ENCODE assay signal across 9 mouse cellular contexts in genomic region chr16:20480115-20480514, GRCm38 (mm10). TPM values are rescaled to one million over a fixed set of nuclear protein-coding genes. Genes with fewer than 3 reads are reported as not detected.
DNase-seq lines count a peak whose midpoint lies in the region; ATAC-seq lines count a peak whose summit lies in the region.
"Had no signal": no experiment of that assay in that cellular context is flagged by ENCODE, and none has a peak within 500 bp of the region (broad histone marks: within the 10 kb centered on the region; RNA-seq: fewer than 3 reads in every experiment).

No protein-coding gene starts in this region.

- no peak overlapping the region for H3K27ac ChIP-seq in midbrain, embryonic 14.5 days (replicated peaks; ENCODE audit: low read depth, low read length)
- no peak overlapping the region for H3K27ac ChIP-seq in midbrain, embryonic 16.5 days (ENCODE audit: low read length)
- no peak overlapping the region for H3K27ac ChIP-seq in hindbrain, embryonic 13.5 days

- no peak overlapping the region for H3K4me2 ChIP-seq in midbrain, embryonic 14.5 days (ENCODE audit: low read length)
- no peak overlapping the region for H3K4me2 ChIP-seq in midbrain, embryonic 16.5 days (ENCODE audit: low read length)
- no peak overlapping the region for H3K4me2 ChIP-seq in hindbrain, embryonic 13.5 days

- H3K9ac ChIP-seq in midbrain, embryonic 14.5 days (replicated peaks; ENCODE audit: low read length): no peak overlapping the region
- H3K9ac ChIP-seq in midbrain, embryonic 16.5 days (ENCODE audit: low read depth, low read length): no peak overlapping the region
- H3K9ac ChIP-seq in hindbrain, embryonic 13.5 days: no peak overlapping the region

- no peaks in the 10 kb centered on the region for H3K4me1 ChIP-seq in midbrain, embryonic 14.5 days (ENCODE audit: control insufficient read depth, insufficient read depth, low read length)
- no peaks in the 10 kb centered on the region for H3K4me1 ChIP-seq in midbrain, embryonic 16.5 days (ENCODE audit: control insufficient read depth, insufficient read depth, low read length)
- H3K4me1 ChIP-seq in hindbrain, embryonic 13.5 days (replicated peaks): peaks cover 4% of the 10 kb centered on the region; the same call in 1 of the 2 replicates

- peak; percentile 56 for DNase-seq in embryo, embryonic 10 days (ENCODE audit: low spot score)
- DNase-seq in embryo, embryonic 9.5 days (ENCODE audit: extremely low spot score): no peak
- DNase-seq in midbrain, embryonic 14.5 days: peak; percentile 69
- peak; percentile 59 for DNase-seq in kidney, postnatal 36 days
- DNase-seq in Muller cell, postnatal 12 days (ENCODE audit: inconsistent ontology term): no peak
- DNase-seq in layer of hippocampus, postnatal 36 days: no peak

- no peak; the same call in 1 of the 2 replicates for ATAC-seq in midbrain, embryonic 14.5 days (ENCODE audit: low FRiP score, low TSS enrichment)
- ATAC-seq in midbrain, embryonic 16.5 days: no peak
- no peak for ATAC-seq in hindbrain, embryonic 13.5 days (ENCODE audit: low FRiP score)

- no peaks in the 10 kb centered on the region for H3K9me3 ChIP-seq in midbrain, embryonic 14.5 days (ENCODE audit: control insufficient read depth, low read length)
- no peaks in the 10 kb centered on the region for H3K9me3 ChIP-seq in midbrain, embryonic 16.5 days (replicated peaks; ENCODE audit: control insufficient read depth, low read length, poor library complexity, severe bottlenecking)
- H3K9me3 ChIP-seq in hindbrain, embryonic 13.5 days: no peaks in the 10 kb centered on the region

- no peaks in the 10 kb centered on the region for H3K36me3 ChIP-seq in midbrain, embryonic 14.5 days (ENCODE audit: control insufficient read depth, insufficient read depth, low read length)
- no peaks in the 10 kb centered on the region for H3K36me3 ChIP-seq in midbrain, embryonic 16.5 days (ENCODE audit: control insufficient read depth, insufficient read depth, low read length)
- H3K36me3 ChIP-seq in hindbrain, embryonic 13.5 days: no peaks in the 10 kb centered on the region

- 29% methylated on average over 3 of the region's 3 CpGs for WGBS in midbrain, embryonic 14.5 days
- 27% methylated on average over 3 of the region's 3 CpGs for WGBS in midbrain, embryonic 16.5 days
- 35% methylated on average over 3 of the region's 3 CpGs for WGBS in hindbrain, embryonic 13.5 days

- H3K4me3 ChIP-seq in midbrain, embryonic 14.5 days (replicated peaks; ENCODE audit: low read depth, low read length): no peak overlapping the region
- H3K4me3 ChIP-seq in midbrain, embryonic 16.5 days (ENCODE audit: low read depth, low read length): no peak overlapping the region
- H3K4me3 ChIP-seq in hindbrain, embryonic 13.5 days: no peak overlapping the region
- H3K4me3 ChIP-seq: megakaryocyte, embryonic 14.5 days had no signal

- H3K27me3 ChIP-seq in midbrain, embryonic 14.5 days (ENCODE audit: control insufficient read depth, insufficient read depth, low read length): no peaks in the 10 kb centered on the region
- H3K27me3 ChIP-seq in midbrain, embryonic 16.5 days (ENCODE audit: control insufficient read depth, insufficient read depth, low read depth, low read length): no peaks in the 10 kb centered on the region
- H3K27me3 ChIP-seq in hindbrain, embryonic 13.5 days: no peaks in the 10 kb centered on the region

RNA-seq across cellular contexts. Expression of gene Eif2b5, which starts 18.5 kb away (rescaled TPM):
- polyA plus RNA-seq in midbrain, embryonic 14.5 days (2014; fragmentation: Nextera tagmentation; extraction: Ambion mirVana): 65.8 and 97.4 TPM in 2 replicates
- 95.0 and 97.1 TPM in 2 replicates for polyA plus RNA-seq in midbrain, embryonic 16.5 days (2015; fragmentation: Nextera tagmentation; extraction: Ambion mirVana)
- total RNA-seq in layer of hippocampus, postnatal 36 days (2021): 10 to 100 TPM; 49.7 to 50.1 TPM
- 99.5 and 100 TPM in 2 replicates for polyA plus RNA-seq in hindbrain, embryonic 13.5 days (2015; fragmentation: Nextera tagmentation; extraction: Ambion mirVana)

RNA-seq across cellular contexts. Expression of gene Dvl3, which starts 36.7 kb away (rescaled TPM):
- 35.8 and 40.2 TPM in 2 replicates for polyA plus RNA-seq in midbrain, embryonic 14.5 days (2014; fragmentation: Nextera tagmentation; extraction: Ambion mirVana)
- 36.2 and 38.0 TPM in 2 replicates for polyA plus RNA-seq in midbrain, embryonic 16.5 days (2015; fragmentation: Nextera tagmentation; extraction: Ambion mirVana)
- 10 to 100 TPM; 57.1 to 64.4 TPM for total RNA-seq in layer of hippocampus, postnatal 36 days (2021)
- polyA plus RNA-seq in hindbrain, embryonic 13.5 days (2015; fragmentation: Nextera tagmentation; extraction: Ambion mirVana): 40.7 and 43.5 TPM in 2 replicates

RNA-seq across cellular contexts. Expression of gene Abcc5, which starts 53.9 kb away (rescaled TPM):
- polyA plus RNA-seq in midbrain, embryonic 14.5 days (2014; fragmentation: Nextera tagmentation; extraction: Ambion mirVana): 154 and 163 TPM in 2 replicates
- polyA plus RNA-seq in midbrain, embryonic 16.5 days (2015; fragmentation: Nextera tagmentation; extraction: Ambion mirVana): 168 and 180 TPM in 2 replicates
- total RNA-seq in layer of hippocampus, postnatal 36 days (2021): 100 to 1,000 TPM; 237 to 252 TPM
- polyA plus RNA-seq in hindbrain, embryonic 13.5 days (2015; fragmentation: Nextera tagmentation; extraction: Ambion mirVana): 142 and 143 TPM in 2 replicates

RNA-seq across cellular contexts. Expression of gene Ap2m1, which starts 55.2 kb away (rescaled TPM):
- 1,285 and 1,320 TPM in 2 replicates for polyA plus RNA-seq in midbrain, embryonic 14.5 days (2014; fragmentation: Nextera tagmentation; extraction: Ambion mirVana)
- polyA plus RNA-seq in midbrain, embryonic 16.5 days (2015; fragmentation: Nextera tagmentation; extraction: Ambion mirVana): 1,379 and 1,416 TPM in 2 replicates
- total RNA-seq in layer of hippocampus, postnatal 36 days (2021): 100 to 1,000 TPM; 725 to 748 TPM
- 1,101 and 1,130 TPM in 2 replicates for polyA plus RNA-seq in hindbrain, embryonic 13.5 days (2015; fragmentation: Nextera tagmentation; extraction: Ambion mirVana)

Comparison
In these comparisons a context has a peak if more than half of its experiments do, and no peak if none do; other contexts are left out.
1. DNase-seq: peak in embryo, embryonic 10 days (single experiment), midbrain, embryonic 14.5 days (single experiment) and kidney, postnatal 36 days (2 of 2); none in embryo, embryonic 9.5 days (single experiment), Muller cell, postnatal 12 days (single experiment) and layer of hippocampus, postnatal 36 days (0 of 2).